Mouse (Mus musculus): ENCODE results near the gene Slc23a2. TPM values are rescaled to one million over a fixed set of nuclear protein-coding genes. Genes with fewer than 3 reads are reported as not detected.

The Slc23a2 gene
- polyA plus RNA-seq, 1 experiment from 2014 or later = 43.6 TPM

- WGBS = 82% methylated on average over 5 of the region's 5 CpGs
Measured at GRCm38 (mm10) chr2:132051798-132052197, 93.1 kb downstream of the Slc23a2 start.

GRCm38 (mm10) chr2:132049921-132050320 is 95.0 kb downstream of the Slc23a2 start:
- H3K4me3 ChIP-seq (ENCODE audit: low read depth, low read length) = no peak overlapping the region
- WGBS = 64% methylated on average over 3 of the region's 3 CpGs
- no peaks in the 10 kb centered on the region for H3K4me1 ChIP-seq (ENCODE audit: control insufficient read depth, insufficient read depth, low read length)
- no peaks in the 10 kb centered on the region for H3K9me3 ChIP-seq (ENCODE audit: control insufficient read depth, low read length)
- H3K9ac ChIP-seq (replicated peaks; ENCODE audit: low read depth, low read length) = no peak overlapping the region
- H3K27ac ChIP-seq (ENCODE audit: low read depth, low read length) = no peak overlapping the region
- ATAC-seq (ENCODE audit: low read depth) = no peak
- H3K36me3 ChIP-seq (ENCODE audit: control insufficient read depth, insufficient read depth, low read length) = peaks cover under 1% of the 10 kb centered on the region; the same call in 1 of the 2 replicates
- H3K4me2 ChIP-seq (ENCODE audit: low read depth, low read length) = no peak overlapping the region
- no peaks in the 10 kb centered on the region for H3K27me3 ChIP-seq (ENCODE audit: control insufficient read depth, insufficient read depth, low read length)

More at GRCm38 (mm10) chr2:132051798-132052197, 93.1 kb downstream of the Slc23a2 start:
- Histone ChIP-seq H3K4me1 (ENCODE audit: control insufficient read depth, insufficient read depth, low read length) (no peaks in the 10 kb centered on the region), H3K4me3 (ENCODE audit: low read depth, low read length) (no peak overlapping the region), H3K4me2 (ENCODE audit: low read depth, low read length) (no peak overlapping the region), H3K9ac (replicated peaks; ENCODE audit: low read depth, low read length) (no peak overlapping the region), H3K27me3 (ENCODE audit: control insufficient read depth, insufficient read depth, low read length) (no peaks in the 10 kb centered on the region), H3K9me3 (ENCODE audit: control insufficient read depth, low read length) (no peaks in the 10 kb centered on the region), H3K27ac (ENCODE audit: low read depth, low read length) (no peak overlapping the region), H3K36me3 (ENCODE audit: control insufficient read depth, insufficient read depth, low read length) (peaks cover 20% of the 10 kb centered on the region)
- no peak for ATAC-seq (ENCODE audit: low read depth)

GRCm38 (mm10) chr2:132049491-132049890 is 95.4 kb downstream of the Slc23a2 start:
- no peak for ATAC-seq (ENCODE audit: low read depth)
- H3K9ac ChIP-seq (replicated peaks; ENCODE audit: low read depth, low read length) = no peak overlapping the region
- no peak overlapping the region for H3K4me3 ChIP-seq (ENCODE audit: low read depth, low read length)
- no peaks in the 10 kb centered on the region for H3K36me3 ChIP-seq (ENCODE audit: control insufficient read depth, insufficient read depth, low read length)
- no peak overlapping the region for H3K27ac ChIP-seq (ENCODE audit: low read depth, low read length)
- H3K27me3 ChIP-seq (ENCODE audit: control insufficient read depth, insufficient read depth, low read length) = no peaks in the 10 kb centered on the region
- no peak overlapping the region for H3K4me2 ChIP-seq (ENCODE audit: low read depth, low read length)
- no peaks in the 10 kb centered on the region for H3K9me3 ChIP-seq (ENCODE audit: control insufficient read depth, low read length)
- no peaks in the 10 kb centered on the region for H3K4me1 ChIP-seq (ENCODE audit: control insufficient read depth, insufficient read depth, low read length)
- 88% methylated on average over 3 of the region's 3 CpGs for WGBS

GRCm38 (mm10) chr2:132048143-132048772 is 96.7 kb downstream of the Slc23a2 start:
- H3K27me3 ChIP-seq (ENCODE audit: control insufficient read depth, insufficient read depth, low read length) = no peaks in the 10 kb centered on the region
- no peak overlapping the region for H3K4me2 ChIP-seq (ENCODE audit: low read depth, low read length)
- no peak overlapping the region for H3K4me3 ChIP-seq (ENCODE audit: low read depth, low read length)
- H3K4me1 ChIP-seq (ENCODE audit: control insufficient read depth, insufficient read depth, low read length) = no peaks in the 10 kb centered on the region
- H3K9me3 ChIP-seq (ENCODE audit: control insufficient read depth, low read length) = no peaks in the 10 kb centered on the region
- ATAC-seq (ENCODE audit: low read depth) = no peak
- WGBS = 84% methylated on average over 11 of the region's 11 CpGs
- no peak overlapping the region for H3K9ac ChIP-seq (replicated peaks; ENCODE audit: low read depth, low read length)
- no peak overlapping the region for H3K27ac ChIP-seq (ENCODE audit: low read depth, low read length)
- H3K36me3 ChIP-seq (ENCODE audit: control insufficient read depth, insufficient read depth, low read length) = no peaks in the 10 kb centered on the region

- WGBS = 84% methylated on average over 4 of the region's 4 CpGs
- no peak for ATAC-seq (ENCODE audit: low read depth)
Measured at GRCm38 (mm10) chr2:132047364-132047763, 97.5 kb downstream of the Slc23a2 start.

GRCm38 (mm10) chr2:132046659-132047058 is 98.2 kb downstream of the Slc23a2 start:
- Histone ChIP-seq H3K27ac (ENCODE audit: low read depth, low read length) (no peak overlapping the region), H3K4me2 (ENCODE audit: low read depth, low read length) (no peak overlapping the region), H3K36me3 (ENCODE audit: control insufficient read depth, insufficient read depth, low read length) (no peaks in the 10 kb centered on the region), H3K9ac (replicated peaks; ENCODE audit: low read depth, low read length) (no peak overlapping the region), H3K27me3 (ENCODE audit: control insufficient read depth, insufficient read depth, low read length) (no peaks in the 10 kb centered on the region), H3K4me3 (ENCODE audit: low read depth, low read length) (no peak overlapping the region), H3K9me3 (ENCODE audit: control insufficient read depth, low read length) (no peaks in the 10 kb centered on the region), H3K4me1 (ENCODE audit: control insufficient read depth, insufficient read depth, low read length) (no peaks in the 10 kb centered on the region)
- 98% methylated on average over 4 of the region's 4 CpGs for WGBS
- no peak for ATAC-seq (ENCODE audit: low read depth)

More at GRCm38 (mm10) chr2:132047364-132047763, 97.5 kb downstream of the Slc23a2 start:
- Histone ChIP-seq H3K4me3 (ENCODE audit: low read depth, low read length) (no peak overlapping the region), H3K27me3 (ENCODE audit: control insufficient read depth, insufficient read depth, low read length) (no peaks in the 10 kb centered on the region), H3K4me2 (ENCODE audit: low read depth, low read length) (no peak overlapping the region), H3K9me3 (ENCODE audit: control insufficient read depth, low read length) (no peaks in the 10 kb centered on the region), H3K36me3 (ENCODE audit: control insufficient read depth, insufficient read depth, low read length) (no peaks in the 10 kb centered on the region), H3K27ac (ENCODE audit: low read depth, low read length) (no peak overlapping the region), H3K9ac (replicated peaks; ENCODE audit: low read depth, low read length) (no peak overlapping the region), H3K4me1 (ENCODE audit: control insufficient read depth, insufficient read depth, low read length) (no peaks in the 10 kb centered on the region)

- Histone ChIP-seq H3K27ac (ENCODE audit: low read depth, low read length) (no peak overlapping the region), H3K4me2 (ENCODE audit: low read depth, low read length) (no peak overlapping the region), H3K36me3 (ENCODE audit: control insufficient read depth, insufficient read depth, low read length) (no peaks in the 10 kb centered on the region), H3K4me1 (ENCODE audit: control insufficient read depth, insufficient read depth, low read length) (no peaks in the 10 kb centered on the region), H3K27me3 (ENCODE audit: control insufficient read depth, insufficient read depth, low read length) (no peaks in the 10 kb centered on the region), H3K9ac (replicated peaks; ENCODE audit: low read depth, low read length) (no peak overlapping the region), H3K4me3 (ENCODE audit: low read depth, low read length) (no peak overlapping the region), H3K9me3 (ENCODE audit: control insufficient read depth, low read length) (no peaks in the 10 kb centered on the region)
- WGBS = 63% methylated on average over 15 of the region's 15 CpGs
- no peak for ATAC-seq (ENCODE audit: low read depth)
Measured at GRCm38 (mm10) chr2:132044320-132045274, 100.3 kb downstream of the Slc23a2 start.

GRCm38 (mm10) chr2:132043101-132043621 is 101.7 kb downstream of the Slc23a2 start:
- H3K4me3 ChIP-seq (ENCODE audit: low read depth, low read length) = no peak overlapping the region
- ATAC-seq (ENCODE audit: low read depth) = peak; percentile 51; the same call in 1 of the 2 replicates
- H3K4me1 ChIP-seq (ENCODE audit: control insufficient read depth, insufficient read depth, low read length) = no peaks in the 10 kb centered on the region
- H3K36me3 ChIP-seq (ENCODE audit: control insufficient read depth, insufficient read depth, low read length) = no peaks in the 10 kb centered on the region
- no peak overlapping the region for H3K9ac ChIP-seq (replicated peaks; ENCODE audit: low read depth, low read length)
- H3K27me3 ChIP-seq (ENCODE audit: control insufficient read depth, insufficient read depth, low read length) = no peaks in the 10 kb centered on the region
- WGBS = 59% methylated on average over 13 of the region's 13 CpGs
- H3K9me3 ChIP-seq (ENCODE audit: control insufficient read depth, low read length) = no peaks in the 10 kb centered on the region
- no peak overlapping the region for H3K4me2 ChIP-seq (ENCODE audit: low read depth, low read length)
- no peak overlapping the region for H3K27ac ChIP-seq (ENCODE audit: low read depth, low read length)

- Histone ChIP-seq H3K4me1 (ENCODE audit: control insufficient read depth, insufficient read depth, low read length) (no peaks in the 10 kb centered on the region), H3K9ac (replicated peaks; ENCODE audit: low read depth, low read length) (no peak overlapping the region), H3K27me3 (ENCODE audit: control insufficient read depth, insufficient read depth, low read length) (no peaks in the 10 kb centered on the region), H3K36me3 (ENCODE audit: control insufficient read depth, insufficient read depth, low read length) (no peaks in the 10 kb centered on the region), H3K27ac (ENCODE audit: low read depth, low read length) (no peak overlapping the region), H3K9me3 (ENCODE audit: control insufficient read depth, low read length) (no peaks in the 10 kb centered on the region), H3K4me2 (ENCODE audit: low read depth, low read length) (no peak overlapping the region), H3K4me3 (ENCODE audit: low read depth, low read length) (no peak overlapping the region)
- WGBS = 73% methylated on average over 7 of the region's 7 CpGs
- ATAC-seq (ENCODE audit: low read depth) = no peak
Measured at GRCm38 (mm10) chr2:132039894-132040293, 105.0 kb downstream of the Slc23a2 start.
